In genomic region chr4:77110894-77111293, GRCm38 (mm10) we compare ENCODE assay signal across 22 mouse cellular contexts.
"Had no signal": no experiment of that assay in that cellular context is flagged by ENCODE, and none has a peak within 500 bp of the region (broad histone marks: within the 10 kb centered on the region; RNA-seq: fewer than 3 reads in every experiment).

No protein-coding gene starts in this region.

- H3K4me2 ChIP-seq: liver, embryonic 13.5 days; liver, embryonic 15.5 days; lung, embryonic 15.5 days; midbrain, embryonic 11.5 days; midbrain, embryonic 13.5 days; midbrain, embryonic 15.5 days; neural tube, embryonic 13.5 days; neural tube, embryonic 15.5 days had no signal

- H3K9ac ChIP-seq: liver, embryonic 13.5 days; liver, embryonic 15.5 days; liver, postnatal 0 days; lung, embryonic 15.5 days; midbrain, embryonic 13.5 days; midbrain, embryonic 15.5 days; neural tube, embryonic 13.5 days; neural tube, embryonic 15.5 days had no signal

- H3K36me3 ChIP-seq: liver, embryonic 13.5 days; liver, embryonic 15.5 days; lung, embryonic 15.5 days; midbrain, embryonic 13.5 days; midbrain, embryonic 15.5 days; neural tube, embryonic 13.5 days; neural tube, embryonic 15.5 days had no signal

- H3K4me1 ChIP-seq: liver, embryonic 13.5 days; liver, embryonic 15.5 days; lung, embryonic 15.5 days; midbrain, embryonic 13.5 days; midbrain, embryonic 15.5 days; neural tube, embryonic 13.5 days; neural tube, embryonic 15.5 days had no signal

- H3K4me3 ChIP-seq: liver, embryonic 13.5 days; liver, embryonic 15.5 days; lung, embryonic 15.5 days; midbrain, embryonic 13.5 days; midbrain, embryonic 15.5 days; neural tube, embryonic 13.5 days; neural tube, embryonic 15.5 days had no signal

- H3K27me3 ChIP-seq: liver, embryonic 13.5 days; liver, embryonic 15.5 days; lung, embryonic 15.5 days; midbrain, embryonic 13.5 days; midbrain, embryonic 15.5 days; neural tube, embryonic 13.5 days; neural tube, embryonic 15.5 days had no signal

- ATAC-seq: liver, postnatal 0 days; lung, postnatal 0 days; midbrain, embryonic 13.5 days; midbrain, embryonic 15.5 days had no signal

- H3K9me3 ChIP-seq: liver, embryonic 13.5 days; liver, embryonic 15.5 days; lung, embryonic 15.5 days; midbrain, embryonic 13.5 days; midbrain, embryonic 15.5 days; neural tube, embryonic 13.5 days; neural tube, embryonic 15.5 days had no signal

- DNase-seq: liver, embryonic 13.5 days; liver, postnatal 0 days; lung, adult 2 months; lung, postnatal 14 days; lung, postnatal 36 days; retina, postnatal 1 day; right cerebral cortex, adult 18-20 months; right cerebral cortex, postnatal 25 days; right cerebral cortex, postnatal 4 days; spleen, adult 18-20 months; thymus, adult 18-20 months; thymus, postnatal 14 days; thymus, postnatal 36 days had no signal

- H3K27ac ChIP-seq: liver, embryonic 13.5 days; liver, embryonic 15.5 days; lung, embryonic 15.5 days; macrophage; midbrain, embryonic 13.5 days; midbrain, embryonic 15.5 days; neural tube, embryonic 13.5 days; neural tube, embryonic 15.5 days had no signal
